Mouse (Mus musculus): ENCODE results near the gene Mettl26. TPM values are rescaled to one million over a fixed set of nuclear protein-coding genes. Genes with fewer than 3 reads are reported as not detected.
"Not testable (repeated sequence)": the region's sequence is repeated elsewhere in the genome, so short reads cannot be mapped to it uniquely, and the experiment has no call there.

Gene Mettl26
- polyA plus RNA-seq, 2 experiments = 52.0 to 62.9 TPM

DNA sequence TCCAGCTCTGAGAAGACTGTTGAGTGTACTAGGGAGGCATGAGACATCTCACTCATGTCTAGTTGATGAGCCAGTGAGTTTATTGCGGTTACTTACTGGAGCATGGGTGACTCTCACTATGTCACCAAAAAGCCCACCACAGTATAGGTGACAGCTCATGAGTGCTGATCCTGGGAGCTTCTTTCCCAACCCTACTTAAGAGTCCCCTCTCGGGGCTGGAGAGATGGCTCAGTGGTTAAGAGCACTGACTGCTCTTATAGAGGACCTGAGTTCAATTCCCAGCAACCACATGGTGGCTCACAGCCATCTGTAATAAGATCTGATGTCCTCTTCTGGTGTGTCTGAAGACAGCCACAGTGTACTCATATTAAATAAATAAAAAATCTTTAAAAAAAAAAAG, 4.9 kb upstream of the Mettl26 start:
- 92% methylated on average over 2 of the region's 2 CpGs for WGBS
- ATAC-seq (ENCODE audit: low FRiP score, low read depth) (no peak), DNase-seq (ENCODE audit: low spot score) (no peak)
- H3K4me1 ChIP-seq (ENCODE audit: control insufficient read depth, insufficient read depth, low read length) = peaks cover 12% of the 10 kb centered on the region
- H3K4me3 ChIP-seq (replicated peaks; ENCODE audit: low read length) = no peak overlapping the region
- H3K36me3 ChIP-seq (ENCODE audit: control insufficient read depth, insufficient read depth, low read length) = no peaks in the 10 kb centered on the region
- no peak overlapping the region for H3K9ac ChIP-seq (ENCODE audit: low read depth, low read length, severe bottlenecking)
- TF ChIP-seq POLR2A (IDR thresholded peaks at IDR 0.05; ENCODE audit: borderline replicate concordance, extremely low read depth, insufficient read depth, insufficient read length) = no peak
- no peaks in the 10 kb centered on the region for H3K27me3 ChIP-seq (ENCODE audit: control insufficient read depth, insufficient read depth, low read length)
- no peak overlapping the region for H3K27ac ChIP-seq (replicated peaks; ENCODE audit: low read depth, low read length)
- no peak overlapping the region for H3K4me2 ChIP-seq (replicated peaks; ENCODE audit: low read depth, low read length, severe bottlenecking)
- no peaks in the 10 kb centered on the region for H3K9me3 ChIP-seq (ENCODE audit: control insufficient read depth, low read length)

DNA sequence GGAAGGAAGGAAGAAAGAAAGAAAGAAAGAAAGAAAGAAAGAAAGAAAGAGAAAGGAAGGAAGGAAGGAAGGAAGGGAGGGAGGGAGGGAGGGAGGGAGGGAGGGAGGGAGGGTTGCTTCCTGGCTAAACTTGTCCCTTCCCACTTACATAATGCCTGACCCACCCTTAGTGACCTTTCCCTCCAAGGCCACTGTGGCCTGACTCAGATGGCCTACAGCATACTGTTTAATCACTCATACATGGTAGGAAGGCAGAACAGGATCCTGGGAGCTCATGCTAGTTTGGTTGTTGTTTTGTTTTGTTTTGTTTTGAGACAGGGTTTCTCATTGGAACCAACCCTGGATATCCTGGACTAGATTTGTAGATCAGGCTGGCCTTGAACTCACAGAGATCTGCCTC, 3.3 kb upstream of the Mettl26 start:
- DNase-seq (ENCODE audit: low spot score); H3K27ac ChIP-seq (replicated peaks; ENCODE audit: low read depth, low read length); ATAC-seq (ENCODE audit: low FRiP score, low read depth); H3K27me3 ChIP-seq (ENCODE audit: control insufficient read depth, insufficient read depth, low read length); H3K36me3 ChIP-seq (ENCODE audit: control insufficient read depth, insufficient read depth, low read length); H3K9ac ChIP-seq (ENCODE audit: low read depth, low read length, severe bottlenecking); H3K4me2 ChIP-seq (replicated peaks; ENCODE audit: low read depth, low read length, severe bottlenecking); H3K9me3 ChIP-seq (ENCODE audit: control insufficient read depth, low read length); H3K4me3 ChIP-seq (replicated peaks; ENCODE audit: low read length): not testable (repeated sequence)
- H3K4me1 ChIP-seq (ENCODE audit: control insufficient read depth, insufficient read depth, low read length) = peaks cover 20% of the 10 kb centered on the region

DNA sequence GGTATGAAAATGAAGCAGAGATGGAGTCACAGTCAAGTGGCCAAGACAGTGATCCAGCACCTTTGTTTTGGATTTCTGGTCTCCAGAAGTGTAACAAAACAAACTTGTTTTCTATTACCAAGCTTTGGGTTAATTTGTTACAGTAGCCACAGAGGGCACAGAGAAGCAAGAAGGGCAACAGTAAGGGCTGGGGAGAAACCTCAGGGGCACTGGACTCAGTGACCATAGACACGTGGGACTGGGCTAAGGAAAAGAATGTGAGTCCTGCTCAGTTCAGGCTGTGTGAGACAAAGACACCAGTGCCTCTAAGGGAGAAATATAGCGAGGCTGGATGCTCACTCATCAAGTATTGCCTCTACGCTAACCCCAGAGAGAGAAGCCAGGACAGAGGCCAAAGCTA, 2.2 kb upstream of the Mettl26 start:
- peaks cover 2% of the 10 kb centered on the region; the same call in 1 of the 2 replicates for H3K36me3 ChIP-seq (ENCODE audit: control insufficient read depth, insufficient read depth, low read length)
- WGBS = 80% methylated on average over 3 of the region's 3 CpGs
- no peak overlapping the region for H3K4me3 ChIP-seq (replicated peaks; ENCODE audit: low read length)
- no peak overlapping the region for H3K9ac ChIP-seq (ENCODE audit: low read depth, low read length, severe bottlenecking)
- DNase-seq (ENCODE audit: low spot score) (no peak), ATAC-seq (ENCODE audit: low FRiP score, low read depth) (no peak)
- no peak overlapping the region for H3K27ac ChIP-seq (replicated peaks; ENCODE audit: low read depth, low read length)
- no peak for TF ChIP-seq POLR2A (IDR thresholded peaks at IDR 0.05; ENCODE audit: borderline replicate concordance, extremely low read depth, insufficient read depth, insufficient read length)
- no peaks in the 10 kb centered on the region for H3K27me3 ChIP-seq (ENCODE audit: control insufficient read depth, insufficient read depth, low read length)
- H3K4me2 ChIP-seq (replicated peaks; ENCODE audit: low read depth, low read length, severe bottlenecking) = no peak overlapping the region
- peaks cover 18% of the 10 kb centered on the region for H3K4me1 ChIP-seq (ENCODE audit: control insufficient read depth, insufficient read depth, low read length)
- H3K9me3 ChIP-seq (ENCODE audit: control insufficient read depth, low read length) = no peaks in the 10 kb centered on the region

DNA sequence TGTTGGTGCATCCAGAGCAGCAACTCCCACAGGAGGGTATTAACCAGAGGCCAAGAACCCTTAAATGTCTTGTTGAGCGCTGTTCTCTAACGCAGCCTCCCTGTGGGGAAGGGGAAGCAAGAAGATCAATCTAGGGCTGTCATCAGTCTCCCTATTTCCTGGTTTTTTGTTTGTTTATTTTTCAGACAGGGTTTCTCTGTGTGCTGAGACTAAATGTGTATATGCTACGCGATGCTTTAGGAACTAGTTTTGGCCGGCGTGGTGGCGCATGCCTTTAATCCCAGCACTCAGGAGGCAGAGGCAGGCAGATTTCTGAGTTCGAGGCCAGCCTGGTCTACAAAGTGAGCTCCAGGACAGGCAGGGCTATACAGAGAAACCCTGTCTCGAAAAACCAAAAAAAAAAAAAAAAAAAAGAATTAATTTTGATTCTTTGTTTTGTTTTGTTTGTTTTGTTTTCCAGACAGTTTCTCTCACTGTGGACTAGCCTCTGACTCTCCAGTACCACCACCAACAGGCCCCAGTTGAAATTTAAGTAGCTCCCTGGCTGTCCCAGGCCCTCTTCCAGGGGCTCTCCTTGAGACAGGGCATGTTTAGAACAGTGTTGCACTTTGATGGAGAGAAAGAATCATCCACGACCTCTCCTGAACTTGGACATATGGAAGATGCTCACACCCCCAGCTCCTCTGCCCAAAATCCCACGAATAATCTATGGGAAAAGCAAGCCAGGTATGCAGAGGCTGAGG, 1.3 kb upstream of the Mettl26 start:
- TF ChIP-seq POLR2A (IDR thresholded peaks at IDR 0.05; ENCODE audit: borderline replicate concordance, extremely low read depth, insufficient read depth, insufficient read length) = no peak
- whole genome bisulfite sequencing = 79% methylated on average over 11 of the region's 11 CpGs
- no peaks in the 10 kb centered on the region for H3K27me3 ChIP-seq (ENCODE audit: control insufficient read depth, insufficient read depth, low read length)
- peaks cover 11% of the 10 kb centered on the region for H3K36me3 ChIP-seq (ENCODE audit: control insufficient read depth, insufficient read depth, low read length)
- H3K9me3 ChIP-seq (ENCODE audit: control insufficient read depth, low read length) = no peaks in the 10 kb centered on the region
- no peak for DNase-seq (ENCODE audit: low spot score)
- H3K4me2 ChIP-seq (replicated peaks; ENCODE audit: low read depth, low read length, severe bottlenecking) = peak overlapping the region; percentile 88; the same call in 1 of the 2 replicates
- no peak overlapping the region for H3K27ac ChIP-seq (replicated peaks; ENCODE audit: low read depth, low read length)
- H3K9ac ChIP-seq (ENCODE audit: low read depth, low read length, severe bottlenecking) = no peak overlapping the region
- ATAC-seq (ENCODE audit: low FRiP score, low read depth) = no peak
- peaks cover 15% of the 10 kb centered on the region for H3K4me1 ChIP-seq (ENCODE audit: control insufficient read depth, insufficient read depth, low read length)
- H3K4me3 ChIP-seq (replicated peaks; ENCODE audit: low read length) = 0 out of 2 replicates have a peak overlapping the region, but pooled peaks have one; percentile 77

DNA sequence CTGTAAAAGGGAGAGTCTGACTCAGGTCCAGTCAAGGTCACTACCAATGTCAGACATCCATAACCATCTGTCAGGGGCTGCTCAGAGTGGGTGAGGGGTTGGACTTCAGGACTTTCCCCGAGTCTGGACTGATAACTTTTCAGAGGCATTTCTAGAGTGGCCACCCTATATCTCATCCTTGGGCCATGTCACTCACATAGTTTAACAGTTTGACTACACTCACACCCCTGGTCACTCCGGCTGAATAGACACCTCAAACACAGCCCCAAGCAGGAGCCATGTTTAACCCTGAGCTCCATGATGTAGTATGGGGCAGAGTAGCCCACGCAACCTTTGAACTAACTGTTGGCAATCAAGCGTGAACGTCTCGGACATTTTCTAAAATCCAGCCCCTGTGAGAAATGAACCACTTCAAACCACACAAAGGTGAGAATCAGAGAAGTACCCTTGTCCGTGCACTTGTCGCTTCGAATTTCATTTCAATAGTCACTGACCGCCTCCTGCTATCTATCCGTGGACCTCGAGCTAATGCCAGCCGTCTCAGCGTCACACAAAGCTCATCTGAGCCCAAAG, 640 bp upstream of the Mettl26 start:
- Histone ChIP-seq H3K4me2 (replicated peaks; ENCODE audit: low read depth, low read length, severe bottlenecking) (peak overlapping the region; percentile 88), H3K36me3 (ENCODE audit: control insufficient read depth, insufficient read depth, low read length) (peaks cover 17% of the 10 kb centered on the region), H3K4me1 (ENCODE audit: control insufficient read depth, insufficient read depth, low read length) (peaks cover 10% of the 10 kb centered on the region), H3K4me3 (replicated peaks; ENCODE audit: low read length) (peak overlapping the region; percentile 77), H3K27me3 (ENCODE audit: control insufficient read depth, insufficient read depth, low read length) (no peaks in the 10 kb centered on the region), H3K9me3 (ENCODE audit: control insufficient read depth, low read length) (no peaks in the 10 kb centered on the region), H3K9ac (ENCODE audit: low read depth, low read length, severe bottlenecking) (peak overlapping the region; percentile 45), H3K27ac (replicated peaks; ENCODE audit: low read depth, low read length) (peak overlapping the region; percentile 76)
- WGBS = 7% methylated on average over 14 of the region's 14 CpGs
- TF ChIP-seq POLR2A (IDR thresholded peaks at IDR 0.05; ENCODE audit: borderline replicate concordance, extremely low read depth, insufficient read depth, insufficient read length) = no peak
- no peak for ATAC-seq (ENCODE audit: low FRiP score, low read depth)
- DNase-seq (ENCODE audit: low spot score) = no peak

Measured in limb, embryonic 14.5 days (tissue).